Mouse (Mus musculus) embryonic facial prominence, embryonic 14.5 days (tissue): ENCODE measurements around the gene Clcn7. TPM values are rescaled to one million over a fixed set of nuclear protein-coding genes. Genes with fewer than 3 reads are reported as not detected.
A peak's percentile ranks its signal among the peaks of the same experiment; 100 is the strongest.

Source experiments
- ATAC-seq: fragments of 200-750 bp; cut with Nextera tagmentation; 2 replicates; pipeline ENCODE4 v1.8.0; 2017; ENCODE audit warnings: low read depth, moderate number of reproducible peaks, moderate TSS enrichment
- DNase-seq: peaks from one replicate; pipeline ENCODE4 v3.0.0-alpha.2; 2015; ENCODE audit warnings: low spot score
- H3K27ac ChIP-seq: fragments of 300-500 bp; sonication (generic); replicated peaks from 2 replicates; pipeline ENCODE4 v1.5.1; 2014; ENCODE audit warnings: low read depth, mild to moderate bottlenecking, low read length, moderate library complexity
- H3K27me3 ChIP-seq: fragments of 300-500 bp; sonication (generic); replicated peaks from 2 replicates; pipeline ENCODE4 v1.6.1; 2014; ENCODE audit warnings: low read length; ENCODE audit not compliant: control insufficient read depth, insufficient read depth
- H3K36me3 ChIP-seq: fragments of 300-500 bp; sonication (generic); 2 replicates; pipeline ENCODE4 v1.6.1; 2014; ENCODE audit warnings: low read length, mixed read lengths; ENCODE audit not compliant: control insufficient read depth, insufficient read depth
- H3K4me1 ChIP-seq: fragments of 300-500 bp; sonication (generic); 2 replicates; pipeline ENCODE4 v1.6.1; 2014; ENCODE audit warnings: antibody characterized with exemption, low read length; ENCODE audit not compliant: control insufficient read depth, insufficient read depth
- H3K4me2 ChIP-seq: fragments of 300-500 bp; sonication (generic); 2 replicates; pipeline ENCODE4 v1.6.1; 2014; ENCODE audit warnings: low read depth, mild to moderate bottlenecking, low read length, moderate library complexity, mixed read lengths
- H3K4me3 ChIP-seq: fragments of 300-500 bp; sonication (generic); 2 replicates; pipeline ENCODE4 v1.5.1; 2014; ENCODE audit warnings: low read depth, mild to moderate bottlenecking, low read length
- H3K9ac ChIP-seq: fragments of 300-500 bp; sonication (generic); 2 replicates; pipeline ENCODE4 v1.6.1; 2014; ENCODE audit warnings: low read depth, mild to moderate bottlenecking, low read length, moderate library complexity, mixed read lengths
- H3K9me3 ChIP-seq: fragments of 300-500 bp; sonication (generic); 2 replicates; pipeline ENCODE4 v1.6.1; 2016; ENCODE audit warnings: low read length; ENCODE audit not compliant: control insufficient read depth
- WGBS: fragments of 180-500 bp; shearing (Covaris S2); extraction: QIAGEN DNeasy Blood & Tissue Kit; methylation state at CpG from one replicate; pipeline ENCODE4 v1.1.7; 2014; 5-methylcytosine and 5-hydroxymethylcytosine counted together
- polyA plus RNA-seq: library from polyadenylated mRNA; unstranded; fragments of >200 nt; fragmentation: Nextera tagmentation; extraction: Ambion mirVana; gene quantifications from 2 replicates; pipeline ENCODE4 v1.2.1, GENCODE M21; 2014

Gene Clcn7
- polyA plus RNA-seq, 1 experiment from 2014 or later = 21.4 TPM

- no peak for DNase-seq
- no peak overlapping the region for H3K4me3 ChIP-seq
- H3K27ac ChIP-seq = no peak overlapping the region
- H3K9ac ChIP-seq = no peak overlapping the region
- peaks cover 91% of the 10 kb centered on the region for H3K36me3 ChIP-seq
- no peak for ATAC-seq
- WGBS = 97% methylated on average over 13 of the region's 16 CpGs
- H3K27me3 ChIP-seq = no peaks in the 10 kb centered on the region
- no peaks in the 10 kb centered on the region for H3K4me1 ChIP-seq
- H3K4me2 ChIP-seq = no peak overlapping the region
- H3K9me3 ChIP-seq = no peaks in the 10 kb centered on the region
Observed at GRCm38 (mm10) chr17:25107786-25108185, 25.4 kb upstream of the Clcn7 start.

DNA sequence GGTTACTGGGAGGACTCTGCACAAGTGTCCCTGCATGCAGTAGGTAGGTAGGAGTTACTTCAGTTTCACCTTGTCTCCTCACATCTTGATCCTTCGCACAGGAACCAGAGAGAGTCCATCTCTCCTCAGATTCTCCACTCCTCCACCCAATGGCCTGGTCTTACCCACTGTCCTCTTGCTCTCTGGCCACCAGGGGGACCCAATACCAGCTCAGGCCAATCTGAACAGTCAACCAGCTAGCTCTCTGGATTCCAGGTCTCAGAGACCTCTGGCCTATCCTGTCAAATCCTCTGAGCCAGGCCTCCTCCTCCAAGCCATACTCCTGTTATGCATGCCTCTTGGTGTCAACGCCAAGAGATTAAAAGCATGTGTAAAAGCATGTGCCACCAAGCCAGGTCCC, 23.6 kb upstream of the Clcn7 start:
- DNase-seq (peak; percentile 43), ATAC-seq (peak; percentile 50; the same call in 1 of the 2 replicates)
- H3K36me3 ChIP-seq = peaks cover 78% of the 10 kb centered on the region
- no peak overlapping the region for H3K9ac ChIP-seq
- H3K27me3 ChIP-seq = no peaks in the 10 kb centered on the region
- peaks cover under 1% of the 10 kb centered on the region for H3K4me1 ChIP-seq
- H3K4me2 ChIP-seq = no peak overlapping the region
- H3K4me3 ChIP-seq = no peak overlapping the region
- no peak overlapping the region for H3K27ac ChIP-seq
- 75% methylated on average over 2 of the region's 2 CpGs for WGBS
- no peaks in the 10 kb centered on the region for H3K9me3 ChIP-seq

GRCm38 (mm10) chr17:25110590-25110989, 22.6 kb upstream of the Clcn7 start:
- ATAC-seq (no peak), DNase-seq (no peak)
- Histone ChIP-seq H3K4me3 (no peak overlapping the region), H3K4me2 (no peak overlapping the region), H3K4me1 (peaks cover 5% of the 10 kb centered on the region), H3K9me3 (no peaks in the 10 kb centered on the region), H3K27me3 (no peaks in the 10 kb centered on the region), H3K36me3 (peaks cover 68% of the 10 kb centered on the region), H3K27ac (no peak overlapping the region), H3K9ac (no peak overlapping the region)
- 92% methylated on average over 6 of the region's 6 CpGs for WGBS

DNA sequence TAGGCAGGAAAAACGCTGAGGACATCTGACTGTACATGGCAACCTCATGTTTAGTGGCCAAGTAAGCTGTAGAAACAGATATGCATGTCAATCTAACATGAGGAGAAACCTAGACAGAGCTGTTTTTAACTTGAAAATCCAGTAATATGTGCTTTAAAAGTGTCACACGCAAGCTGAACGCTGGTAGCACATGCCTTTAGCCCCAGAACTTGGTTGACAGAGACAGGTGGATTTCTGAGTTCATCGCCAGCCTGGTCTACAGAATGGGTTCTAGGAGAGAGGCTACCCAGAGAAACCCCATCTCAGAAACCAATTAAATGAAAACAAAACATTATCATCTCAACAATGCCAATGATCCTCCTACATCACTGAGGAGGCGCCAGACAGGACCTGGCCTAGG, 22.0 kb upstream of the Clcn7 start:
- 90% methylated on average over 5 of the region's 5 CpGs for WGBS
- peaks cover 62% of the 10 kb centered on the region for H3K36me3 ChIP-seq

DNA sequence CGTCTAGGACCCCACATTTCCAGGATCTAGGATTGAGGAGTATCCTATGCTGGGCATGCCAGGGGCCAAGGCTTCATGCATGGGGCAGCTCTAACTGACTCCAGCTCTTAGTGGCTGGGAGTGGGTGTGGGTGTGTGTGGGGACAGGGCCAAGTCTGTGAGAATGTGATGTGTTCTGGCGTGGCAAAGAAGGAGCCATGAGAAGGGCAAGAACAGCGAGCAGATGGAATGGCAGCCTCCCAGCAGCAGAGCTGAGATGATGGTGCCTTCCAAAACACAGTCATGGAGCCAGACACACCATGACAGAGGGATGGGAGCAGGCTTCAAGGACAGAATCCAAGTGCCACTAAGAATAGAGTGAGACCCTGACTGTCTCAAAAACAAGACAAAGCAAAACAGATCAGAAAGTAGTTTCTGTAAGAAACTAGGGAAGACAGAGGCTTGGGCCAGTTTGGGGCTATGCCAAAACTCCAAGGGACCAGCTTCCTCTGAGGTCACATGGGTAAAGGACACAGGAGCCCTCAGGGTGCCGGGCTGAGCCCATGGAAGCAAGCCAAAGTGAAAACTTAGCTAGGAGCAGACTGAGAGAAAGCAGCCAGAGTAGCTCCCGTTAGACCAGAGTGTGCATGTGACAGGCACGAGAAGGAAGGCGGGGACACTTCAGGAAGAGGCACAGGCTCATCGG, 21.3 kb upstream of the Clcn7 start:
- WGBS = 79% methylated on average over 8 of the region's 8 CpGs
- H3K4me3 ChIP-seq = no peak overlapping the region
- 0 out of 2 replicates have a peak overlapping the region, but pooled peaks have one; percentile 25 for H3K9ac ChIP-seq
- H3K4me1 ChIP-seq = peaks cover 5% of the 10 kb centered on the region
- H3K4me2 ChIP-seq = no peak overlapping the region
- no peaks in the 10 kb centered on the region for H3K27me3 ChIP-seq
- DNase-seq = no peak
- no peak for ATAC-seq
- peaks cover 55% of the 10 kb centered on the region for H3K36me3 ChIP-seq
- no peak overlapping the region for H3K27ac ChIP-seq
- H3K9me3 ChIP-seq = no peaks in the 10 kb centered on the region

More for the DNA sequence above, 22.0 kb upstream of the Clcn7 start:
- no peak overlapping the region for H3K4me3 ChIP-seq
- no peaks in the 10 kb centered on the region for H3K27me3 ChIP-seq
- ATAC-seq = no peak
- no peak overlapping the region for H3K27ac ChIP-seq
- no peak for DNase-seq
- no peak overlapping the region for H3K9ac ChIP-seq
- no peak overlapping the region for H3K4me2 ChIP-seq
- H3K9me3 ChIP-seq = no peaks in the 10 kb centered on the region
- H3K4me1 ChIP-seq = peaks cover 5% of the 10 kb centered on the region

DNA sequence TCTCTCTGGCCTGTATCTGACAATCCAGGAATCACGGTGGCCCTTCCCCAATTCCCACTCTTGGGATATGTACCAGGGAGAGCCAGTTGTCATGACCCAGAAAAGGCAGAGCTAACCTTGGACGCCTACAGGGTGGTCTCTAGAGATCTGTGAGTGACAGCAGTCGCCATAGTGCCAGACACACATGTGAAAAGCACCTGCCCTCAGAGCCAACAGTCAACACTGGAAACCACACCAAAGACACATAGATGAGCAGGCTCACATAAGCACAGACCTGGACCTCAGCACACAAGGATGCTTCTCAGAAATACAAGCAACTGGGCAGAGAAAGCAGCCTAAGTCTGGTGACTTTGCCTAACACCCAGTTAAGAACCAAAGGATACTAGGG, 20.8 kb upstream of the Clcn7 start:
- Histone ChIP-seq H3K4me3 (no peak overlapping the region), H3K27ac (no peak overlapping the region), H3K27me3 (no peaks in the 10 kb centered on the region), H3K9me3 (no peaks in the 10 kb centered on the region), H3K9ac (0 out of 2 replicates have a peak overlapping the region, but pooled peaks have one; percentile 25), H3K4me2 (no peak overlapping the region), H3K4me1 (peaks cover 5% of the 10 kb centered on the region), H3K36me3 (peaks cover 50% of the 10 kb centered on the region)
- 72% methylated on average over 3 of the region's 3 CpGs for WGBS
- DNase-seq = no peak
- ATAC-seq = no peak

- Histone ChIP-seq H3K36me3 (peaks cover 23% of the 10 kb centered on the region; the same call in 1 of the 2 replicates), H3K4me3 (peak overlapping the region; percentile 70), H3K27ac (peak overlapping the region; percentile 94), H3K9ac (peak overlapping the region; percentile 80), H3K27me3 (no peaks in the 10 kb centered on the region), H3K4me2 (peak overlapping the region; percentile 95), H3K4me1 (peaks cover 5% of the 10 kb centered on the region), H3K9me3 (no peaks in the 10 kb centered on the region)
- ATAC-seq = peak; percentile 49
- 5% methylated on average over 23 of the region's 23 CpGs for WGBS
- DNase-seq = peak; percentile 56
Observed at GRCm38 (mm10) chr17:25114908-25115645, 18.1 kb upstream of the Clcn7 start.

DNA sequence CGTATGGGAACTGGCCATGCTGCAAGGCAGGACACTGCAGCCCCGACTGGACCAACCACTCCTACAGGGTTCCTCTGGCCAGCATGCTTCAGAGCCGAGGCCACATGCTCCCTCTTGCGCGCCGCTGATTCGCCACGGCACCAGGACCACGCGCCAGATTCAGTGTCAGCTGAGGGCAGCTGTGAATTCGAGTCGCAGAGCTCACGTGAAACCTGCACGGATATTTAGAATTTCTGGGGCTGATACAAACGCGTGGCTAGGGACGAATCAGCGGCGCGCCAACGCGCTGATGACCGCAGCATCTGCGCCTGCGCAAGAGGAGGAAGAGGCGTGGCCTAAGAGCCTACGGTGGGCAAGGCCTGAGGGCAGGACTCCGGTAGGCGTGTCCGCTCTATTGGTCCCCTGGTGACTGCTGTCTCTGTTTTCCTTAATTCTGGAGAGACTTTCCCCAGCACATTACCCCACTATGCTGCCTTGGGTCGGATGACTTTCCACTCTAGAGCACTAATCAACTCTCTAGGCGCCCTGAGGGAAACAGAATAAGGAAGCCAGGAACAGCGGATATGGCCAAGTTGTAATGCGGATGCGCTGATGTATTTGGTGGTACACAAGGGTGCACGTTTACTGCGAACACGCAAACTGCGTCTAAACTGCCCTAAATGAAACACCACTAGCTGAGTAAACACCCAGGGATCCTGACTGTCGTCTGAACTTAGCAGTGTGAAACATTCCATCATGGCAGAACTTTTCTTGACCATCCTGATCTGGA, 17.3 kb upstream of the Clcn7 start, which contains the start of gene Telo2:
Telo2 (minus strand) TSS at position 304 of the 769 bp plus-strand sequence.
- peak; percentile 93 for ATAC-seq
- Histone ChIP-seq H3K27me3 (no peaks in the 10 kb centered on the region), H3K9me3 (no peaks in the 10 kb centered on the region), H3K4me3 (peak within 1 kb of the TSS; percentile 70), H3K4me1 (peaks cover 5% of the 10 kb centered on the region), H3K9ac (peak within 1 kb of the TSS; percentile 80), H3K4me2 (peak within 1 kb of the TSS; percentile 95), H3K27ac (peak within 1 kb of the TSS; percentile 94), H3K36me3 (0 out of 2 replicates have a peak, but pooled peaks cover 16% of the 10 kb centered on the region)
- WGBS = 6% methylated on average over 30 of the region's 40 CpGs
- peak; percentile 96 for DNase-seq
